8 mouse cellular contexts compared by ENCODE assay signal in genomic region chr1:132594587-132594986, GRCm38 (mm10). TPM values are rescaled to one million over a fixed set of nuclear protein-coding genes. Genes with fewer than 3 reads are reported as not detected.
A peak's percentile ranks its signal among the peaks of the same experiment; 100 is the strongest.
DNase-seq lines count a peak whose midpoint lies in the region; ATAC-seq and TF ChIP-seq lines count a peak whose summit lies in the region.
"Had no signal": no experiment of that assay in that cellular context is flagged by ENCODE, and none has a peak within 500 bp of the region (broad histone marks: within the 10 kb centered on the region; RNA-seq: fewer than 3 reads in every experiment).

No protein-coding gene starts in this region.

- no peak overlapping the region for H3K4me2 ChIP-seq in forebrain, embryonic 13.5 days
- no peak overlapping the region for H3K4me2 ChIP-seq in hindbrain, embryonic 15.5 days
- H3K4me2 ChIP-seq in midbrain, embryonic 14.5 days (ENCODE audit: low read length) = no peak overlapping the region

- no peak for TF ChIP-seq POLR2A in spleen, adult 2 months (IDR thresholded peaks at IDR 0.05; ENCODE audit: low read depth, low read length)

- 5% methylated on average over 4 of the region's 4 CpGs for WGBS in forebrain, embryonic 13.5 days
- 8% methylated on average over 4 of the region's 4 CpGs for WGBS in hindbrain, embryonic 15.5 days
- 7% methylated on average over 4 of the region's 4 CpGs for WGBS in midbrain, embryonic 14.5 days
- WGBS in spleen, adult 2 months = 16% methylated on average over 4 of the region's 4 CpGs

- peaks cover 32% of the 10 kb centered on the region for H3K36me3 ChIP-seq in forebrain, embryonic 13.5 days (ENCODE audit: poor library complexity, severe bottlenecking)
- peaks cover 19% of the 10 kb centered on the region for H3K36me3 ChIP-seq in hindbrain, embryonic 15.5 days
- peaks cover 35% of the 10 kb centered on the region for H3K36me3 ChIP-seq in midbrain, embryonic 14.5 days (ENCODE audit: control insufficient read depth, insufficient read depth, low read length)
- no peaks in the 10 kb centered on the region for H3K36me3 ChIP-seq in spleen, adult 2 months (ENCODE audit: control insufficient read depth, insufficient read depth, low read length)

- no peaks in the 10 kb centered on the region for H3K9me3 ChIP-seq in forebrain, embryonic 13.5 days (replicated peaks)
- H3K9me3 ChIP-seq in hindbrain, embryonic 15.5 days = no peaks in the 10 kb centered on the region
- H3K9me3 ChIP-seq in midbrain, embryonic 14.5 days (ENCODE audit: control insufficient read depth, low read length) = no peaks in the 10 kb centered on the region

- H3K9ac ChIP-seq in forebrain, embryonic 13.5 days = no peak overlapping the region; the same call in 1 of the 2 replicates
- no peak overlapping the region for H3K9ac ChIP-seq in hindbrain, embryonic 15.5 days
- no peak overlapping the region for H3K9ac ChIP-seq in midbrain, embryonic 14.5 days (replicated peaks; ENCODE audit: low read length)

- peak; percentile 82 for DNase-seq in ZHBTc4 (ENCODE audit: low read depth, low spot score)
- DNase-seq in cerebellum, adult 11 months = peak; percentile 85
- DNase-seq in left cerebral cortex, postnatal 10 days (ENCODE audit: extremely low spot score in 1 of 2, low spot score in 2 of 2) = peak; percentile 68 to 70
- peak; percentile 93 for DNase-seq in midbrain, embryonic 14.5 days
- DNase-seq in spleen, adult 2 months (ENCODE audit: low read depth in 1 of 2, low spot score in 2 of 2) = peak in 1 of 2 experiments; percentile 59

- H3K27ac ChIP-seq in forebrain, embryonic 13.5 days = no peak overlapping the region
- peak overlapping the region; percentile 56; the same call in 1 of the 2 replicates for H3K27ac ChIP-seq in hindbrain, embryonic 15.5 days (replicated peaks)
- H3K27ac ChIP-seq in midbrain, embryonic 14.5 days (replicated peaks; ENCODE audit: low read depth, low read length) = no peak overlapping the region
- no peak overlapping the region for H3K27ac ChIP-seq in spleen, adult 2 months (ENCODE audit: insufficient read depth, low read length)
- H3K27ac ChIP-seq: macrophage had no signal

- peak; percentile 72 for ATAC-seq in forebrain, embryonic 13.5 days
- peak; percentile 75 for ATAC-seq in hindbrain, embryonic 15.5 days (ENCODE audit: low FRiP score, low read depth)
- peak; percentile 55; the same call in 1 of the 2 replicates for ATAC-seq in midbrain, embryonic 14.5 days (ENCODE audit: low FRiP score, low TSS enrichment)

- peaks cover 17% of the 10 kb centered on the region for H3K4me1 ChIP-seq in forebrain, embryonic 13.5 days
- peaks cover 5% of the 10 kb centered on the region for H3K4me1 ChIP-seq in hindbrain, embryonic 15.5 days (replicated peaks)
- peaks cover 7% of the 10 kb centered on the region for H3K4me1 ChIP-seq in midbrain, embryonic 14.5 days (ENCODE audit: control insufficient read depth, insufficient read depth, low read length)
- H3K4me1 ChIP-seq in spleen, adult 2 months (ENCODE audit: control insufficient read depth, insufficient read depth, insufficient read length) = no peaks in the 10 kb centered on the region

- H3K27me3 ChIP-seq in forebrain, embryonic 13.5 days = no peaks in the 10 kb centered on the region
- no peaks in the 10 kb centered on the region for H3K27me3 ChIP-seq in hindbrain, embryonic 15.5 days
- H3K27me3 ChIP-seq in midbrain, embryonic 14.5 days (ENCODE audit: control insufficient read depth, insufficient read depth, low read length) = no peaks in the 10 kb centered on the region
- H3K27me3 ChIP-seq in spleen, adult 2 months (ENCODE audit: control insufficient read depth, insufficient read depth, low read length) = no peaks in the 10 kb centered on the region

- intact Hi-C loops in left cerebral cortex, postnatal 10 days (cut with DNase I) = loop anchor here (2.0 to 10.0 kb wide), 2 partner anchors 70 to 220 kb away; no protein-coding TSS in a partner anchor

- peak; percentile 80; the same call in 1 of the 2 replicates for TF ChIP-seq CTCF in spleen, adult 2 months (IDR thresholded peaks at IDR 0.05; ENCODE audit: extremely low read depth, insufficient read depth, insufficient read length, insufficient replicate concordance)

- H3K4me3 ChIP-seq in forebrain, embryonic 13.5 days = no peak overlapping the region
- no peak overlapping the region for H3K4me3 ChIP-seq in hindbrain, embryonic 15.5 days
- H3K4me3 ChIP-seq in midbrain, embryonic 14.5 days (replicated peaks; ENCODE audit: low read depth, low read length) = no peak overlapping the region
- H3K4me3 ChIP-seq in spleen, adult 2 months (ENCODE audit: extremely low read depth, insufficient read depth, insufficient read length) = no peak overlapping the region

RNA-seq across cellular contexts. Expression of gene Cntn2, which starts 51.5 kb away (rescaled TPM):
- polyA plus RNA-seq in forebrain, embryonic 13.5 days (2015; fragmentation: Nextera tagmentation; extraction: Ambion mirVana) = 53.6 and 68.9 TPM in 2 replicates
- polyA plus RNA-seq in hindbrain, embryonic 15.5 days (2015; fragmentation: Nextera tagmentation; extraction: Ambion mirVana) = 28.2 and 47.0 TPM in 2 replicates
- 10 to 100 TPM; 52.2 to 57.0 TPM for total RNA-seq in left cerebral cortex, postnatal 10 days (2021)
- 36.9 and 65.3 TPM in 2 replicates for polyA plus RNA-seq in midbrain, embryonic 14.5 days (2014; fragmentation: Nextera tagmentation; extraction: Ambion mirVana)
- 0.73 TPM in 1 of 2 replicates, not detected in the other for polyA plus RNA-seq in spleen, adult 2 months (2012; rRNA removed)
- polyA plus RNA-seq: macrophage had no signal

Comparison
In these comparisons a context has a peak if more than half of its experiments do, and no peak if none do; other contexts are left out.
1. RNA of gene Cntn2, which starts 51.5 kb away (polyA plus RNA-seq): 53.6 to 68.9 TPM in forebrain, embryonic 13.5 days, 36.9 to 65.3 TPM in midbrain, embryonic 14.5 days and 28.2 to 47.0 TPM in hindbrain, embryonic 15.5 days; 0.73 TPM in spleen, adult 2 months; every median in the first group is over 10 times any median in the second.
2. Peak in every context shown above with its lines, with median percentiles within 50 percentile points of each other: ATAC-seq.